Mouse (Mus musculus) stomach, adult 2 months (tissue): ENCODE results near the gene Rere. TPM values are rescaled to one million over a fixed set of nuclear protein-coding genes. Genes with fewer than 3 reads are reported as not detected.

Source experiments
- polyA plus RNA-seq: library from polyadenylated mRNA; depleted of rRNA; stranded (reverse); fragments of >200 nt; gene quantifications from 2 replicates; pipeline ENCODE4 v1.2.3, GENCODE M21; 2012; rRNA removed

Gene Rere
- polyA plus RNA-seq = 13.9 and 18.5 TPM in 2 replicates

DNA sequence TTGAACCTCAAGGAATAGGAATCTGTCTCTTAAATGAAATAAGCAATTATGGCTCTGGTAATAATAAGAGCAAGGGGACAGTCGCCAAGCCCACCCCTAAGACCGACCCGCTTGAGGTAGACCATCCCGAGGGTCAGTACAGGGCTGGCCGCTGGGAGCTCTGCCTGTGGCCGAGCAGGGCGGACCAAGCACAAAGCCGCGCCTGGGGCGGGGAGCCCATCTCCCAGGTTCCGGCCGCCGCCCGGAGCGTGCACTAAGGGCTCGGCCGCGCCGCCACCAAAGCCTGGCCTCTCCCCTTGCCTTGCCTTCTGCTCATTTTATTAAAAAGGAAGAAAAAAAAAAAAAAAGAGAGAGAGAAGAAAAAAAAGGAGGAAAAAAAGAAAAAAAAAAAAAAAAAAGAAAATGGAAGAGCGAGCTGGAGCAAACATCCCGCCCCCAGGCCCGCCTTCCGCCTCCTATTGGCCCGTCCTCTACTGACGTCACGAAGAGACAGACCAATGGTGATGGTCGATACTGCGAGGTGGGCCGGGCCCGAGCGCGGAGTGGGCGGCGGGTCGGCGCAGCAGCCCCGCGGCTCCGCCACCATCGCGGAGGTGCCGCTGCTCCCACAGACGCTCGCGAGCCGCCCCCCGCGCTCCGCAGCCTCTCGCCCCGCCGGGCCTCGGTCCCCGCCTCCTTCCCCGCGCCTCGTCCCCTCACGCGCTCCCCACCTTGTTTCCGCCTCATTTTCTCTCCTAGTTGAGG lies at the start of gene Rere:
TSS of gene Rere (plus strand) at position 629 of the 744 bp plus-strand sequence.

DNA sequence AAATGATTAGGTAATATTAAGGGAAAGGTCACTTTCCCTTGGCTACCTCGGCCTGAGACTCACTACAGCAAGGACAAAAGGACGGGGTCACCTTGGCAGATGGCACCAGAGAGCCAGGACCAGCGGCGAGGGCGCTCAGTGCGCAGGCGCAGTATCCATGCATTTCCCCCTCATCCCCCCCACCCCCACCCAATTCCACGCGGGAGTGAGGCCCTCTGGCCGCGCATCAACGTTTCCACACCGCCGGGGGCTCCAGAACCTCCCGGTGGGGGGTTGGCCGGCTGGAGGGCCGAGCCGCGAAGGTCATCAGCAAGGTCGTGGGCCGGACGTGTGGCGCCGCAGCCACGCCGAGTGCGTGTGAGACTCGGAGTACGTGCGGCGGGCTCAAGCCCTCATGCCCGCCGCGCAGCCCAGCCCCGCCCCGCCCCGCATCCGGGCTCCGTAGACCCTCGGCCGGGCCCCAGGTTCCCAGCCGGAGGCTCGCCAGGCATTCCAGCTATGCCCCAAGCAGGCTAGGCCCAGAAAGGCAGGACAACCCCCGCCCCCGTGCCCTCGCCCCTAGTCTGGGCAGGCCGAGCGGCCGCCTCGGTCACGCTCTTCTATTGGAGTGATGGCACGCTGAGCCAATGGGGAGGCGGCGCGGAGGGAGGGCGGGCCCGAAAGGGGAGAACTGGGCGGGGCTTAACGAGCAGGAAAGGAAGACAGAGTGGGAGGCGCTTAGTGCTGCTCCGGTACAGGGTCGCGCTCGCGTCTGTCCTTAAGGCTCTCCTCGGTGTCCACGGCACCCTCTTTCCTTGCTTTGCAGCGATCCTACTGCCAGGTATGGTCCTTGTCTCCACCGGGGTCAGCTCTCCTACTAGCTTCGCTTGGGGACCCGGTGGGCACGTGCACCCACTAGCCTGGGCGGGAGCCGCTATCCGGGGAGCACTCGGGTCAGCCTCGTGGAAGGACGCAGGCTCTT lies 44.6 kb upstream of the Rere start, which contains the start of gene Eno1:
TSS of gene Eno1 (plus strand) at position 201 of the 961 bp plus-strand sequence.

DNA sequence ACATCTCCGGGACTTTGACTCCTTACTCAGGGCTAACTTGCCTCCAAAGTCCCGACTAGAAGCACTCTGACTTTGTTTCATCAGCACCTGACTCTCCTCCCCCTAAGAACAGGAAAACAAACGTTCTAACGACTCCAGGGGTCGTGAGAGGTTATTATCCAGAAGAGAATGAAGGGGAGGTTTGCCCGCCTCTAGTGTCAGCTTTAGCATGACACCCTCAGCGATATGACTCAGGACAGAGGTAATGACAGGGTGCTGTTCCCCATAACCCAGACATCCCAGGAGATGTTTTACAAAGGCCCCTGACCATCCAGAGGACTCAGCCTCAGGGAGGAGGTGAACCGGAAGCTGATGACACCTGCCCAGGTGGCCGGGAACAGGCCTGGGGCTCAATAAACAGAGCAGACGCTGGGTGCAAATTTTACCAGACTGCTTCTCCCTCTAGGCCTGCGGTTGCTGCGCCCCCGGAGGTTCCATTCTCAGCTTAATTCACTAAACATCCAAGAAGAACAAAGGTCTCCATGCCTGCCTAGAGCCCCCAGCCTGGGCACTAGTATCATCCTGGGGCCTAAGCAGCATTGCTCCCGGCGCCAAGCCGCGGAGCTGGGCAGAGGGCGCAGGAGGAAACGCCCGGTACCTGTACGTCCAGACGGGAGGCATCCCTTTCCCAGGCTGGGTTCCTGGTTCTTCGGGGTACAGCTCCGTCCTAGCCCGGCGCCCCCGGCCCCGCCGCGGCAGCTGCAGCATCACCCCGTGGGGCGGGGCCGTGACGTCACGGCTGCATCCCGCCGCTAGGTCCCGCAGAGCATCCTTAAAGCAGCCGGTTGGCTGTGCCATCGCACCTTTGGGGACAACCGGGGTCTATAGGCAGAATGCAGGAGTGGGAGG lies 370.2 kb downstream of the Rere start, which contains the start of gene Slc45a1:
TSS of gene Slc45a1 (minus strand) at position 785 of the 888 bp plus-strand sequence.

Other genes starting within 250 kb of the Rere start
- 0.93 and 1.1 TPM in 2 replicates for gene Gpr157, start 194.3 kb upstream of the Rere start, polyA plus RNA-seq
- gene Slc2a5, start 162.4 kb upstream of the Rere start, polyA plus RNA-seq = 8.3 and 9.9 TPM in 2 replicates
- gene Slc2a7, start 132.7 kb upstream of the Rere start, polyA plus RNA-seq = 0.05 and 0.06 TPM in 2 replicates
- gene Car6, start 80.3 kb upstream of the Rere start, polyA plus RNA-seq = 0.09 TPM in 1 of 2 replicates, not detected in the other
- 302 and 373 TPM in 2 replicates for gene Eno1, start 44.9 kb upstream of the Rere start, polyA plus RNA-seq